Mouse (Mus musculus) embryonic facial prominence, embryonic 10.5 days (tissue): ENCODE results near the gene Nudt22. TPM values are rescaled to one million over a fixed set of nuclear protein-coding genes. Genes with fewer than 3 reads are reported as not detected.

Experiments used
- DNase-seq: peaks from one replicate; pipeline ENCODE4 v3.0.0-alpha.2; 2017; ENCODE audit warnings: low spot score
- H3K27ac ChIP-seq: fragments of 300-500 bp; sonication (generic); replicated peaks from 2 replicates; pipeline ENCODE4 v1.5.1; 2016; ENCODE audit warnings: mild to moderate bottlenecking
- H3K27me3 ChIP-seq: fragments of 300-500 bp; sonication (generic); replicated peaks from 2 replicates; pipeline ENCODE4 v1.6.1; 2016; ENCODE audit warnings: low read depth, mild to moderate bottlenecking; ENCODE audit not compliant: poor library complexity, severe bottlenecking
- H3K36me3 ChIP-seq: fragments of 300-500 bp; sonication (generic); replicated peaks from 2 replicates; pipeline ENCODE4 v1.6.1; 2016; ENCODE audit warnings: mild to moderate bottlenecking, moderate library complexity
- H3K4me1 ChIP-seq: fragments of 300-500 bp; sonication (generic); 2 replicates; pipeline ENCODE4 v1.6.1; 2016
- H3K4me3 ChIP-seq: fragments of 300-500 bp; sonication (generic); 2 replicates; pipeline ENCODE4 v1.5.1; 2016; ENCODE audit warnings: mild to moderate bottlenecking, moderate library complexity
- H3K9me3 ChIP-seq: fragments of 300-500 bp; sonication (generic); 2 replicates; pipeline ENCODE4 v1.6.1; 2016; ENCODE audit warnings: mild to moderate bottlenecking
- WGBS: fragments of 180-500 bp; shearing (Covaris S2); methylation state at CpG from one replicate; pipeline ENCODE4 v1.1.7; 2016; 5-methylcytosine and 5-hydroxymethylcytosine counted together
- polyA plus RNA-seq: library from polyadenylated mRNA; unstranded; fragments of >200 nt; fragmentation: Nextera tagmentation; extraction: Ambion mirVana; gene quantifications from 2 replicates; pipeline ENCODE4 v1.2.1, GENCODE M21; 2016

The Nudt22 gene
- polyA plus RNA-seq, 1 experiment from 2014 or later, result 20.1 TPM

DNA sequence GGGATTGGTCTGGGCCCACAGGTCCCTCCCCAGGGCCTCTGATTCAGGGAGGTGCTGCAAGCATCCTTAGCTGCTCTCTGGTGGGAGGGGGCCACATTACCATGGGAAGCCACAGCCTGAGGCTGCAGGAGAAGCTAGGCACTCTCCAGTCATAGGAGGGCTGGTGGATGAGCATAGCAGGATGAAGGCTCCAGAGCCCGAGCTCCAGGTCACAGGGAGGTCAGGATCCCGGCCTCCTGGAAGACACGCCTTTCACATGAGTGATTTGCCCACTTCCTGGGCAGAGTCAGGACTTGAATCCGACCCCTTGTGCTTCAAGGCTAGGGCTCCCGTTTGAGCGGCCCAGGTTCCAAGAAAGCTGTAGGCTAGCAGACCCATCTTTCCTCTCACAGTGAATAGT, 24.3 kb downstream of the Nudt22 start:
- Histone ChIP-seq H3K9me3 (no peaks in the 10 kb centered on the region), H3K4me3 (peak overlapping the region; percentile 2; the same call in 1 of the 2 replicates), H3K27me3 (peaks cover 12% of the 10 kb centered on the region), H3K36me3 (peaks cover 9% of the 10 kb centered on the region), H3K27ac (peak overlapping the region; percentile 52; the same call in 1 of the 2 replicates), H3K4me1 (peaks cover 71% of the 10 kb centered on the region)
- DNase-seq, result no peak
- WGBS, result 30% methylated on average over 6 of the region's 6 CpGs

DNA sequence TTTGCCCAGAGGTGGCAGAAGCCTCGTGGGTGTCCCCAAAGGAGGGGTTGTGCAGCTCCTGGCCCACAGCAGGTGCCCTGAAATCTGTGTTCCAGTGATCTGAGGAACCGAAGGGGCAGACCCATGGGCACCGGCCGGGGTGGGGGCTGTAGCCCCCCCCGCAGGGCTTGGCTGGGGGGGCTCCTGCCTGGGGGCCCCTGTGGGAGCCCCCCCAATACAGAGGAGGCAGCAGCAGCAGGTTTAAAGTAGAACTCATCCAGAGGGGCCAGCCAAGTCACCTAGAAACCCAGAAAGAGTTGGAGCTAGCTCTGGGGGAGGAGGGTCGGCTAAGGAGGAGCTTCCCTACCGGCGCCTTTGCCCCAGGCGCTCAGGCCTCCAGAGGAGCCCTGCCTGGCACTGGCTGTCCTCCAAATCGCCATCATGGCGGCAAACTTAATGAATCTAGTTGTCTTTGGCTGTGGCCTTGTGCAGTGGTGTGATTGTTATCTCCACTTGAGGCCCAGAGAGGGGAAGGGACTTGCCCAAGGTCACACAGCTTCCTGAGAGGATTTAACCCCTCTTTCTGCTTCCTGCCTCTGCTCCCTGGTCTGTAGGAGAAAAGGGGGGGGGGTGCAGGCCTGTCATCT, 25.3 kb downstream of the Nudt22 start:
- Histone ChIP-seq H3K27me3 (peaks cover 12% of the 10 kb centered on the region), H3K9me3 (no peaks in the 10 kb centered on the region), H3K36me3 (peaks cover 12% of the 10 kb centered on the region), H3K4me3 (peak overlapping the region; percentile 69), H3K27ac (peak overlapping the region; percentile 84), H3K4me1 (peaks cover 61% of the 10 kb centered on the region)
- DNase-seq, result no peak
- WGBS, result 17% methylated on average over 11 of the region's 11 CpGs

- H3K4me1 ChIP-seq, result peaks cover 61% of the 10 kb centered on the region
- H3K9me3 ChIP-seq, result no peaks in the 10 kb centered on the region
- DNase-seq, result peak; percentile 86
- peak overlapping the region; percentile 84 for H3K27ac ChIP-seq
- peak overlapping the region; percentile 69 for H3K4me3 ChIP-seq
- peaks cover 19% of the 10 kb centered on the region for H3K36me3 ChIP-seq
- peaks cover 12% of the 10 kb centered on the region for H3K27me3 ChIP-seq
- under 1% methylated on average over 55 of the region's 55 CpGs for WGBS
Measured at GRCm38 (mm10) chr19:6969665-6970381, 26.1 kb downstream of the Nudt22 start.

DNA sequence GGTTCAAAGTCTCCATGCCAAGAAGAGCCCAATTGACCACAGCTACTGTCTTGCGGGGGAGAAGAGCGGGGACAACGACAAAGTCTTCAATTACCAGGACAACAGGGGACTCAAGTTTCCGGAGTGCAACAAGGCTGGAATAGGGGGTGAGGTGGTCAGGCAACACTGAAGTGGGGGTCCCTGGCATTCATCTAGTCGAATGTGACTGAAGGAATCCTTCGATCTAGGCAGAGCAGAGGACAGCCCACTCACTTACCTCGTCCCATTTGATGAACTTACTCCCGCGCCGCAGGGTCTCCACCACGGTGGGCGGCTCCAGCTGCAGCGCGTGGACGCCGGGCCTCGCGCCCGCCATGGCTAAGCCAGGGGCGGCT, 26.6 kb downstream of the Nudt22 start:
- Histone ChIP-seq H3K4me3 (peak overlapping the region; percentile 69), H3K36me3 (peaks cover 25% of the 10 kb centered on the region), H3K4me1 (peaks cover 61% of the 10 kb centered on the region), H3K27ac (peak overlapping the region; percentile 84), H3K9me3 (no peaks in the 10 kb centered on the region), H3K27me3 (peaks cover 12% of the 10 kb centered on the region)
- no peak for DNase-seq
- WGBS, result 0% methylated on average over 20 of the region's 20 CpGs

DNA sequence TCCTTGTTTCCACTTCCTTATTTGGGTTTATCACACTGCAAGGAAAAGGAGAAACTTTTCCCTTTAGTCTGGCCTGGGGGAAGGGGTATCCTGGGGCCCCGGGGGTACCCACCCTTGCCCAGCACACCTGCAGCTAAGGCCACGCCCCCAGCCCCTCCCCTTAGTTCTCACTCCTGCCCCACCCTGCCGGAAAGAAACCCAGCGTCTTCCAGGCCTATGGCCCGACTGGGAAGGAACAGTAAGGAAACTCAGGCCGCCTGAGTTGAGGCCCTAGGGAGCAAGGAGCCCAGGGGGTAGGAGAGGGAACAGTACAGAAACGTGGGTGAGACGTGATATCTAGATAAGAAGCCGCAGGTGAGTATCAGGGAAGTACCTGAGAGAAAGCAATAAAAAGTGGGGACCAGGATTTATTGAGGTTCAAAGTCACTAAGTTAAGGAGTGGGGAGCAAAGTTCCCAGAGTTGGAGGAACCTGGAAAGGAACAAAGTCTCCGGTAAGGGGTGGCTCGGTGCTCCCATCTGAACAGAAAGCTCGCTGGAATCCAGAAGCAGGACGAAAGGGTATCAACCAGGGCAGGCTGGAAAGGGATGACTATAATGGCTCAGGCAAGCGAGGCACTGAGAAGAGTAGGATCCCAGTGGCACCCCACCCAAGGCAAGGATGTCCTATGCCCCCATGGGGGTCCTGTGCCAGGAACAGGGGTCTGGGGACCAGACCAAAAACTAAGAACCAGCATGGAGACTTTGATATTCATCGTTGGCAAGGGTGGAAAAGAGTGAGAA, 27.2 kb downstream of the Nudt22 start:
- Histone ChIP-seq H3K36me3 (peaks cover 31% of the 10 kb centered on the region), H3K4me3 (peak overlapping the region; percentile 69), H3K9me3 (no peaks in the 10 kb centered on the region), H3K4me1 (peaks cover 56% of the 10 kb centered on the region), H3K27me3 (peaks cover 12% of the 10 kb centered on the region), H3K27ac (peak overlapping the region; percentile 84; the same call in 1 of the 2 replicates)
- peak; percentile 39 for DNase-seq
- WGBS, result 11% methylated on average over 15 of the region's 15 CpGs

DNA sequence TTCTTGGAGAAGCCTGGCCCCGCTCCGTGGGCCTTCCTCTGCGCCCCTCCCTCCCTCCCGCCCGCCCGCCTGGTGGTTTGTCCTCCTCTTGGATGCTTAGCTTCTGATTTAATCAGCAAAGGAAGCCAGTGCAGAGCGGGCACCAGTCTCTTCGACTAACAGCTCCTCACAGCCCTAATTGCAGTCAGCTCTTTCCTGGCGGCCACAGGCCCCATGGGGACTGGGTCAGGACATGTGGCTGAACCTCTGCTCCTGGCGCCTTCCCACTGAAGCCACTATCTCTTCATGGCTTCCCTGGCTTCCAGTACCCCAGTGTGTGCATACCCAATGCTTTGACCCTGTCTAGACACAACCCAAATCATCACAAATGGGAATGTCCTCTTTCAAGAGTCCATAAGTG, 39.5 kb downstream of the Nudt22 start:
- Histone ChIP-seq H3K36me3 (peaks cover 77% of the 10 kb centered on the region), H3K27me3 (no peaks in the 10 kb centered on the region), H3K4me3 (no peak overlapping the region), H3K4me1 (peaks cover 16% of the 10 kb centered on the region), H3K9me3 (no peaks in the 10 kb centered on the region), H3K27ac (no peak overlapping the region)
- WGBS, result 78% methylated on average over 10 of the region's 10 CpGs
- no peak for DNase-seq

DNA sequence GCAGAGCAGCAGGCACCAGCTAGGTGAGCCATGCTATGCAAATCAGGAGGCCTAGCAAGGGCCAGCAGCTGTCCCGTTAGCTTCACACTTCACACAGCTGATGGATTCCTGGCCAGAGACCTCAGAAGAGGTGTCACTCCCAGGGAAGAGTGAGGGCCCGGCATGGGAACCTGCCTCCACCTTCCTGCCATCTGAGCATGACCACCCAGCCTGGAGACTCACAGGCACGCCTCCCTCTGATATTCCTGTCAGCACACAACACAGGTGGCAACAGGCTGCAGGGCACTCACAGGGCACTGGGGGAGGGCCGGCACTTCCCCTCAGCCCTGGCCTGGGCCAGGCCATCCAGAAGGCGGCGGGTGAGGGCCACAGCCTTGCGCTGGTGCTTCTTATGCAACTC, 40.5 kb downstream of the Nudt22 start:
- no peak for DNase-seq
- H3K27me3 ChIP-seq, result no peaks in the 10 kb centered on the region
- H3K4me3 ChIP-seq, result 0 out of 2 replicates have a peak overlapping the region, but pooled peaks have one; percentile 1
- WGBS, result 87% methylated on average over 7 of the region's 7 CpGs
- H3K9me3 ChIP-seq, result no peaks in the 10 kb centered on the region
- peaks cover 69% of the 10 kb centered on the region for H3K36me3 ChIP-seq
- no peak overlapping the region; the same call in 1 of the 2 replicates for H3K27ac ChIP-seq
- peaks cover 19% of the 10 kb centered on the region for H3K4me1 ChIP-seq

DNA sequence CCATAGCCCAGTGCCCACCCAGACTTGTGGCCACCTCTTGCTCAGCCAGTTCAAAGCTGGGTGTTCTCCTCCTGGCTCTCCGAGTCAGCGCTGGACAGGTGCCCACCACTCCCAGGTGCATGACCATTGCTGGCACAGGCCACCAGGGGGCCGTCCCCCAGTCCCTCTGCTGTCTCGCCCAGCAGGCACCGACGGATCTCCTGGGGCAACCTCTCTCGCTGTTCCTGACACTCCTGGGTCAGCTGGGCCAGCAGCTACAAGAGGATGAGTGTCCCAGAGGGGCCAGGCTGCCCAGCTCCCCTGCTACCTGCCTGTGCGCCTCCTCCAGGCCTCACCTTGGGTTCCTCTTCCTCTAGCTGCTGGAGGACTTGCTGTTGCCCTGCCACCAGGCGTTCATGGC, 41.9 kb downstream of the Nudt22 start:
- 69% methylated on average over 9 of the region's 9 CpGs for WGBS
- Histone ChIP-seq H3K27me3 (no peaks in the 10 kb centered on the region), H3K27ac (no peak overlapping the region), H3K4me1 (peaks cover 32% of the 10 kb centered on the region), H3K9me3 (no peaks in the 10 kb centered on the region), H3K4me3 (no peak overlapping the region), H3K36me3 (peaks cover 62% of the 10 kb centered on the region)
- peak; percentile 57 for DNase-seq

- no peaks in the 10 kb centered on the region for H3K27me3 ChIP-seq
- H3K4me1 ChIP-seq, result peaks cover 32% of the 10 kb centered on the region
- peak overlapping the region; percentile 65; the same call in 1 of the 2 replicates for H3K27ac ChIP-seq
- peak overlapping the region; percentile 70 for H3K4me3 ChIP-seq
- peaks cover 50% of the 10 kb centered on the region for H3K36me3 ChIP-seq
- no peaks in the 10 kb centered on the region for H3K9me3 ChIP-seq
- no peak for DNase-seq
- 17% methylated on average over 3 of the region's 3 CpGs for WGBS
Measured at GRCm38 (mm10) chr19:6952712-6953037, 43.2 kb downstream of the Nudt22 start.

GRCm38 (mm10) chr19:6951994-6952711, 43.8 kb downstream of the Nudt22 start:
- Histone ChIP-seq H3K4me3 (peak overlapping the region; percentile 70), H3K27me3 (no peaks in the 10 kb centered on the region), H3K4me1 (peaks cover 32% of the 10 kb centered on the region), H3K27ac (peak overlapping the region; percentile 93), H3K36me3 (peaks cover 45% of the 10 kb centered on the region), H3K9me3 (no peaks in the 10 kb centered on the region)
- WGBS, result 2% methylated on average over 31 of the region's 31 CpGs
- DNase-seq, result peak; percentile 69

GRCm38 (mm10) chr19:6951381-6951968, 44.4 kb downstream of the Nudt22 start:
- Histone ChIP-seq H3K9me3 (no peaks in the 10 kb centered on the region), H3K4me1 (peaks cover 32% of the 10 kb centered on the region), H3K36me3 (peaks cover 38% of the 10 kb centered on the region), H3K27ac (peak overlapping the region; percentile 93), H3K4me3 (peak overlapping the region; percentile 70), H3K27me3 (no peaks in the 10 kb centered on the region)
- peak; percentile 92 for DNase-seq
- under 1% methylated on average over 35 of the region's 35 CpGs for WGBS
